ENCODE assay signal across 12 mouse cellular contexts in genomic region chr11:112988900-112989299, GRCm38 (mm10).
DNase-seq lines count a peak whose midpoint lies in the region; ATAC-seq and TF ChIP-seq lines count a peak whose summit lies in the region.
"Had no signal": no experiment of that assay in that cellular context is flagged by ENCODE, and none has a peak within 500 bp of the region (broad histone marks: within the 10 kb centered on the region; RNA-seq: fewer than 3 reads in every experiment).

No protein-coding gene starts in this region.

- ATAC-seq in hindbrain, embryonic 13.5 days (ENCODE audit: low FRiP score) = no peak
- ATAC-seq in lung, embryonic 14.5 days (ENCODE audit: insufficient read depth) = no peak
- no peak for ATAC-seq in lung, postnatal 0 days
- ATAC-seq in forebrain, postnatal 0 days = peak; percentile 68
- ATAC-seq: activated CD4-positive, CD25-positive, alpha-beta regulatory T cell, adult 4 months; intestine, postnatal 0 days; liver, postnatal 0 days had no signal

- peaks cover 59% of the 10 kb centered on the region for H3K4me1 ChIP-seq in hindbrain, embryonic 10.5 days (replicated peaks)
- H3K4me1 ChIP-seq in hindbrain, embryonic 13.5 days (replicated peaks) = peaks cover 52% of the 10 kb centered on the region
- H3K4me1 ChIP-seq in lung, embryonic 14.5 days (ENCODE audit: insufficient read depth) = peaks cover 20% of the 10 kb centered on the region
- H3K4me1 ChIP-seq in lung, postnatal 0 days (ENCODE audit: insufficient read depth, low read depth, low read length) = peaks cover 32% of the 10 kb centered on the region
- peaks cover 18% of the 10 kb centered on the region for H3K4me1 ChIP-seq in forebrain, postnatal 0 days (ENCODE audit: insufficient read depth)

- no peak for TF ChIP-seq CTCF in lung, embryonic 14.5 days (IDR thresholded peaks at IDR 0.05; ENCODE audit: low read depth)
- no peak for TF ChIP-seq CTCF in lung, postnatal 0 days (IDR thresholded peaks at IDR 0.05)
- no peak for TF ChIP-seq CTCF in forebrain, postnatal 0 days (IDR thresholded peaks at IDR 0.05; ENCODE audit: low read depth)

- H3K36me3 ChIP-seq in hindbrain, embryonic 10.5 days = no peaks in the 10 kb centered on the region
- no peaks in the 10 kb centered on the region for H3K36me3 ChIP-seq in hindbrain, embryonic 13.5 days
- H3K36me3 ChIP-seq in lung, embryonic 14.5 days (ENCODE audit: insufficient read depth) = no peaks in the 10 kb centered on the region
- H3K36me3 ChIP-seq in lung, postnatal 0 days (ENCODE audit: insufficient read depth, low read length) = no peaks in the 10 kb centered on the region
- H3K36me3 ChIP-seq in forebrain, postnatal 0 days (ENCODE audit: insufficient read depth) = no peaks in the 10 kb centered on the region
- H3K36me3 ChIP-seq: limb, embryonic 12.5 days had no signal

- TF ChIP-seq EP300 in lung, postnatal 0 days (IDR thresholded peaks at IDR 0.05) = no peak

- H3K9ac ChIP-seq in hindbrain, embryonic 13.5 days = no peak overlapping the region
- no peak overlapping the region for H3K9ac ChIP-seq in lung, embryonic 14.5 days
- no peak overlapping the region for H3K9ac ChIP-seq in lung, postnatal 0 days (replicated peaks; ENCODE audit: low read depth)
- H3K9ac ChIP-seq in forebrain, postnatal 0 days = no peak overlapping the region
- H3K9ac ChIP-seq: limb, embryonic 12.5 days; liver, postnatal 0 days had no signal

- 84% methylated on average over 1 of the region's 1 CpGs for WGBS in hindbrain, embryonic 10.5 days
- 63% methylated on average over 1 of the region's 1 CpGs for WGBS in hindbrain, embryonic 13.5 days
- 35% methylated on average over 1 of the region's 1 CpGs for WGBS in lung, embryonic 14.5 days
- WGBS in lung, postnatal 0 days = 28% methylated on average over 1 of the region's 1 CpGs
- 33% methylated on average over 1 of the region's 1 CpGs for WGBS in forebrain, postnatal 0 days

- H3K4me3 ChIP-seq in hindbrain, embryonic 10.5 days = no peak overlapping the region
- H3K4me3 ChIP-seq in hindbrain, embryonic 13.5 days = no peak overlapping the region
- no peak overlapping the region for H3K4me3 ChIP-seq in lung, embryonic 14.5 days (ENCODE audit: low read depth, low read length)
- no peak overlapping the region for H3K4me3 ChIP-seq in lung, postnatal 0 days (ENCODE audit: low read depth, low read length)
- H3K4me3 ChIP-seq in forebrain, postnatal 0 days (ENCODE audit: low read depth, low read length) = no peak overlapping the region
- H3K4me3 ChIP-seq: limb, embryonic 12.5 days had no signal

- H3K9me3 ChIP-seq in hindbrain, embryonic 10.5 days = no peaks in the 10 kb centered on the region
- no peaks in the 10 kb centered on the region for H3K9me3 ChIP-seq in hindbrain, embryonic 13.5 days
- H3K9me3 ChIP-seq in lung, embryonic 14.5 days (ENCODE audit: low read depth, low read length) = no peaks in the 10 kb centered on the region
- H3K9me3 ChIP-seq in lung, postnatal 0 days (ENCODE audit: low read length) = no peaks in the 10 kb centered on the region
- H3K9me3 ChIP-seq in forebrain, postnatal 0 days (ENCODE audit: low read length) = no peaks in the 10 kb centered on the region
- H3K9me3 ChIP-seq: limb, embryonic 12.5 days had no signal

- H3K4me2 ChIP-seq in hindbrain, embryonic 13.5 days = no peak overlapping the region
- no peak overlapping the region for H3K4me2 ChIP-seq in lung, embryonic 14.5 days
- no peak overlapping the region for H3K4me2 ChIP-seq in lung, postnatal 0 days (replicated peaks; ENCODE audit: low read depth, low read length)
- no peak overlapping the region for H3K4me2 ChIP-seq in forebrain, postnatal 0 days (ENCODE audit: low read depth)
- H3K4me2 ChIP-seq: limb, embryonic 12.5 days had no signal

- H3K27me3 ChIP-seq in hindbrain, embryonic 10.5 days (ENCODE audit: insufficient read depth, poor library complexity, severe bottlenecking) = peaks cover 25% of the 10 kb centered on the region
- H3K27me3 ChIP-seq in hindbrain, embryonic 13.5 days = no peaks in the 10 kb centered on the region
- no peaks in the 10 kb centered on the region for H3K27me3 ChIP-seq in lung, embryonic 14.5 days (ENCODE audit: insufficient read depth, low read length)
- H3K27me3 ChIP-seq in lung, postnatal 0 days (replicated peaks; ENCODE audit: insufficient read depth, low read length) = no peaks in the 10 kb centered on the region
- H3K27me3 ChIP-seq in forebrain, postnatal 0 days (ENCODE audit: insufficient read depth, low read length) = no peaks in the 10 kb centered on the region

- H3K27ac ChIP-seq in hindbrain, embryonic 10.5 days = peak overlapping the region; percentile 80
- no peak overlapping the region for H3K27ac ChIP-seq in hindbrain, embryonic 13.5 days
- H3K27ac ChIP-seq in lung, embryonic 14.5 days (ENCODE audit: low read depth) = peak overlapping the region; percentile 59; the same call in 1 of the 2 replicates
- no peak overlapping the region for H3K27ac ChIP-seq in lung, postnatal 0 days (ENCODE audit: low read length)
- H3K27ac ChIP-seq in forebrain, postnatal 0 days (ENCODE audit: low read depth, low read length) = no peak overlapping the region; the same call in 1 of the 2 replicates
- H3K27ac ChIP-seq: limb, embryonic 12.5 days had no signal

- DNase-seq in hindbrain, embryonic 10.5 days (ENCODE audit: low spot score) = no peak
- peak; percentile 57 for DNase-seq in lung, embryonic 14.5 days
- DNase-seq in lung, postnatal 0 days (ENCODE audit: low spot score) = no peak
- peak; percentile 36 for DNase-seq in adipocyte (ENCODE audit: low spot score)
- DNase-seq in forebrain, postnatal 0 days = peak; percentile 49
- DNase-seq in natural killer cell, adult 2 months (ENCODE audit: low spot score in 2 of 2) = no peak
- DNase-seq: heart, postnatal 14 days; liver, postnatal 0 days had no signal

Comparison
In these comparisons a context has a peak if more than half of its experiments do, and no peak if none do; other contexts are left out.
1. DNase-seq: peak in lung, embryonic 14.5 days (single experiment), adipocyte (single experiment) and forebrain, postnatal 0 days (single experiment); none in hindbrain, embryonic 10.5 days (single experiment), lung, postnatal 0 days (single experiment) and natural killer cell, adult 2 months (0 of 2).
2. H3K27ac ChIP-seq: peak in hindbrain, embryonic 10.5 days (single experiment) and lung, embryonic 14.5 days (single experiment); none in hindbrain, embryonic 13.5 days (single experiment), lung, postnatal 0 days (single experiment) and forebrain, postnatal 0 days (single experiment).